Mouse (Mus musculus) embryonic facial prominence, embryonic 15.5 days (tissue): ENCODE results near the gene Tex19.2. TPM values are rescaled to one million over a fixed set of nuclear protein-coding genes. Genes with fewer than 3 reads are reported as not detected.

ENCODE experiments used
- ATAC-seq: fragments of 200-750 bp; cut with Nextera tagmentation; 2 replicates; pipeline ENCODE4 v1.8.0; 2017; ENCODE audit warnings: low read depth, moderate TSS enrichment; ENCODE audit not compliant: insufficient number of reproducible peaks, low FRiP score, low TSS enrichment
- H3K27ac ChIP-seq: fragments of 300-500 bp; sonication (generic); replicated peaks from 2 replicates; pipeline ENCODE4 v1.5.1; 2015; ENCODE audit warnings: mild to moderate bottlenecking, inconsistent platforms
- H3K27me3 ChIP-seq: fragments of 300-500 bp; sonication (generic); 2 replicates; pipeline ENCODE4 v1.6.1; 2015; ENCODE audit warnings: inconsistent platforms
- H3K36me3 ChIP-seq: fragments of 300-500 bp; sonication (generic); 2 replicates; pipeline ENCODE4 v1.6.1; 2015; ENCODE audit warnings: mild to moderate bottlenecking, inconsistent platforms
- H3K4me1 ChIP-seq: fragments of 300-500 bp; sonication (generic); 2 replicates; pipeline ENCODE4 v1.6.1; 2015; ENCODE audit warnings: inconsistent platforms
- H3K4me2 ChIP-seq: fragments of 300-500 bp; sonication (generic); replicated peaks from 2 replicates; pipeline ENCODE4 v1.6.1; 2015; ENCODE audit warnings: mild to moderate bottlenecking, inconsistent platforms
- H3K4me3 ChIP-seq: fragments of 300-500 bp; sonication (generic); replicated peaks from 2 replicates; pipeline ENCODE4 v1.5.1; 2015; ENCODE audit warnings: mild to moderate bottlenecking, inconsistent platforms
- H3K9ac ChIP-seq: fragments of 300-500 bp; sonication (generic); 2 replicates; pipeline ENCODE4 v1.6.1; 2015; ENCODE audit warnings: inconsistent platforms
- H3K9me3 ChIP-seq: fragments of 300-500 bp; sonication (generic); replicated peaks from 2 replicates; pipeline ENCODE4 v1.6.1; 2016; ENCODE audit warnings: inconsistent platforms
- WGBS: fragments of 180-500 bp; shearing (Covaris S2); methylation state at CpG from one replicate; pipeline ENCODE4 v1.1.7; 2015; 5-methylcytosine and 5-hydroxymethylcytosine counted together
- polyA plus RNA-seq: library from polyadenylated mRNA; unstranded; fragments of >200 nt; fragmentation: Nextera tagmentation; extraction: Ambion mirVana; gene quantifications from 2 replicates; pipeline ENCODE4 v1.2.1, GENCODE M21; 2015

Gene Tex19.2
- polyA plus RNA-seq: not detected in 2 replicates

DNA sequence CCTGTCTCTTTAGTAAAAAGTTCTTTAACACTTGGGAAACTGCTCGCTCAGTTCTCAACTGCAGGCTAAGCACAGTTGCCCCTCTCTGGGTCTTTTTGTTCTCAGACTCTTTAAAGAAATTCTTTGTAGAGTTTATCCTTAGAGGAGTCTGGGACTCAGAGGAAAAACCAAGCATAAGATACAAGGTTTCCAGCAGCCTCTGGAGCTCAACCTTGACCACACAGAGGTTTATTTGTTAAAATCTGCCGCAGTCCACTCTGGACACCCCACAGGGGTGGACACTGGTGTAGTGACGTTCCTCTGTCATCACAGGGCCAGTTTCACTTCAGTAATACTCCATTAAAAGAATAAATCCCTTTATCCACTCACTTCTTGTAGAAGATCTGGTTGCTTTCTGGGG, at the start of gene Tex19.2:
Gene Tex19.2, minus strand, starts transcription at position 101 of the 400 bp plus-strand sequence.
- Histone ChIP-seq H3K4me1 (no peaks in the 10 kb centered on the region), H3K27me3 (no peaks in the 10 kb centered on the region), H3K9ac (no peak within 1 kb of the TSS), H3K9me3 (no peaks in the 10 kb centered on the region), H3K36me3 (no peaks in the 10 kb centered on the region), H3K4me3 (no peak within 1 kb of the TSS), H3K27ac (no peak within 1 kb of the TSS), H3K4me2 (no peak within 1 kb of the TSS)
- no peak for ATAC-seq
- WGBS: 80% methylated on average over 3 of the region's 3 CpGs

DNA sequence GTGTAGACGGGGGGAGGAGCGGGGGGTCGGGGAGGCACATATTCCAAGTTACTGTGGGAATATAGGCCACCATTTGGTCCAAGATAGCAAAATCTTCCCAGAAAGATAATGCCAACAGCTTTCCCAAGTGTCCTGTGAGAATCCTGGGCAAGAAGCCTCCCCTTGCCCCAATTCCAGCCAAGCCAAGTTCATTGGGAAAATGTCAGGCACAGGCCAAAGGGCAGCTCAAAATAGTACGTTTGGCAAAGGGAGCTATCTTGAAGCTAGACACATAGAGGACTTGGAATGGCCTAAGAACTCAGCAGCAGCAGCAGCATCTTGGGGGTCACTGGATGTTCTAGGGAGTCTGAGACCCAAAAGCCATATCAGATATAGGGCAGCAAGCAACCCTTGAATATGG, 45.3 kb upstream of the Tex19.2 start:
- Histone ChIP-seq H3K27me3 (no peaks in the 10 kb centered on the region), H3K36me3 (no peaks in the 10 kb centered on the region), H3K4me3 (no peak overlapping the region), H3K9ac (no peak overlapping the region), H3K4me1 (no peaks in the 10 kb centered on the region), H3K9me3 (no peaks in the 10 kb centered on the region), H3K4me2 (no peak overlapping the region), H3K27ac (no peak overlapping the region)
- ATAC-seq: no peak
- WGBS: 88% methylated on average over 4 of the region's 4 CpGs

- Histone ChIP-seq H3K4me1 (peaks cover 10% of the 10 kb centered on the region), H3K4me3 (no peak overlapping the region), H3K27me3 (peaks cover 24% of the 10 kb centered on the region), H3K9ac (no peak overlapping the region), H3K27ac (no peak overlapping the region), H3K9me3 (no peaks in the 10 kb centered on the region), H3K36me3 (no peaks in the 10 kb centered on the region), H3K4me2 (no peak overlapping the region)
- ATAC-seq: no peak
- 91% methylated on average over 26 of the region's 26 CpGs for WGBS
Measured at GRCm38 (mm10) chr11:121160636-121161346, 42.3 kb upstream of the Tex19.2 start.

DNA sequence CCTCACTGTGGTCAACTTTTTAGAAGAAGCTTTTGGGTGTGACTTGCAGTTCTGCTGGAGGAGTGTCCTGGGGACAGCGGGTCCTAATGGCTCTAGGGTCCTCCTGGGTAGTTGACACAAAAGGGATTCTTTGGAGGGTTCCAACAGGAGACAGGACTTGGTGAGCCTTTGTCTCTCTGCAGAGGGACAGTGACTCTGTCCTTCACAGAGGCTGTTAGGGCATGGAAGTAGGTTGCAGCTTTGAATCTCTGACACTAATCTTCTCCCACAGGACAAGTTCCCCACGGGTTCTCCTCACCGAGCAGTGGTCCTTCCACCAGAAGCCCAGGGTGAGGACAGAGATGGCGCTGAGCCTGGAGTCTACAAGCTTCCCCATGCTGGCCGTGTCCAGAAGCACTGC, 41.5 kb upstream of the Tex19.2 start, which contains the start of gene Uts2r:
Gene Uts2r, plus strand, starts transcription at position 301 of the 400 bp plus-strand sequence.
- no peak for ATAC-seq
- no peaks in the 10 kb centered on the region for H3K9me3 ChIP-seq
- WGBS: 83% methylated on average over 5 of the region's 5 CpGs

DNA sequence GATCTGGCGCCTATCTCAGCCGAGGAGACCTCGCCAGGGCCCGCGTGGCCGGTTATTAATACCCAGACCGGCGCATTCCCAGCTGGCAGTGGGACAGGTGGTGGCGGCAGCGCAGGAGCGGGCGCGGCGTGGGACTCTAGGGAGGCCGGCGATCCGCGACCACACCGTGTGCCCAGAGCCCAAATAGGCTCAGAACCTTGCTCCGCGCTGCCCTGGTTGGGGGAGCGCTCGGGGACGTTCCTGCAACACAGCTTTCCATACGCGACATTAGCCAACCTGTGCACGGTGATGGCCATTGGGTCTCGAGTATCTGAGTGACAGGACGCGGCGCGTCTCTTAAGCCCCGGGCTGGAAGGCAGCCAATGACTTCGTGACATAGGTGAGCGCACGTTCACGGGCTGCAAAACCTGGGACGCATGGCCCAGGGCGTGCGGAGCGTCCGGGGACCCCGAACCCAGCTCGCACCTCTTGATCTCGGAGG, 38.0 kb upstream of the Tex19.2 start:
- Histone ChIP-seq H3K9me3 (no peaks in the 10 kb centered on the region), H3K36me3 (no peaks in the 10 kb centered on the region), H3K27ac (no peak overlapping the region), H3K4me2 (peak overlapping the region; percentile 64), H3K9ac (peak overlapping the region; percentile 12; the same call in 1 of the 2 replicates), H3K4me1 (peaks cover 10% of the 10 kb centered on the region), H3K4me3 (peak overlapping the region; percentile 38), H3K27me3 (peaks cover 36% of the 10 kb centered on the region)
- ATAC-seq: no peak
- WGBS: 1% methylated on average over 45 of the region's 45 CpGs

More for the DNA sequence above, 41.5 kb upstream of the Tex19.2 start, which contains the start of gene Uts2r:
- H3K4me2 ChIP-seq: no peak within 1 kb of the TSS
- H3K9ac ChIP-seq: no peak within 1 kb of the TSS
- no peaks in the 10 kb centered on the region for H3K36me3 ChIP-seq
- H3K27me3 ChIP-seq: peaks cover 32% of the 10 kb centered on the region
- no peak within 1 kb of the TSS for H3K27ac ChIP-seq
- no peak within 1 kb of the TSS for H3K4me3 ChIP-seq
- peaks cover 10% of the 10 kb centered on the region for H3K4me1 ChIP-seq

DNA sequence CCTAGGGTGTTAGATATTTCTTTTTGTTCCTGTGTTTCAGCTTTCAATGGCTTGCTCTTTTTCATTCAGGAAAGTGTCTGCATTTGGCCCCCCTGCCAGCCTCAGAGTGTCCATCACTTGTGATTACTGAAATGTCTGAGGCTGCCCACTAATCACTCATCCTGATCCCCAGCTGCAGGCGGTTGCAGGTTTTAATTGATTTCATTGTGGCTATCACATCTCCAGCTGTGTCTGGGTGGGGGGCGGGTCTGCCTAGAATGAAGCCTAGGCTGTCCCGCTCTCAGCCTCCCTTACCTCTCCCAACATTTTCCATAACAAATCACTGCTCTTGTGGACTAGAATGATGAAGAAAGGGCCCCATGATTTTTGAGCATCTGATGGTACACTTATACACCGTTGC, 35.7 kb upstream of the Tex19.2 start:
- WGBS: 28% methylated on average over 4 of the region's 4 CpGs

GRCm38 (mm10) chr11:121148193-121148592, 29.7 kb upstream of the Tex19.2 start:
- 79% methylated on average over 3 of the region's 3 CpGs for WGBS
- H3K36me3 ChIP-seq: no peaks in the 10 kb centered on the region
- H3K4me3 ChIP-seq: no peak overlapping the region
- H3K4me1 ChIP-seq: no peaks in the 10 kb centered on the region
- H3K4me2 ChIP-seq: no peak overlapping the region
- no peaks in the 10 kb centered on the region for H3K9me3 ChIP-seq
- H3K27ac ChIP-seq: no peak overlapping the region
- ATAC-seq: no peak
- H3K27me3 ChIP-seq: no peaks in the 10 kb centered on the region
- H3K9ac ChIP-seq: no peak overlapping the region

More for the DNA sequence above, 35.7 kb upstream of the Tex19.2 start:
- H3K27ac ChIP-seq: no peak overlapping the region
- no peak overlapping the region for H3K4me2 ChIP-seq
- H3K4me3 ChIP-seq: no peak overlapping the region
- peaks cover 10% of the 10 kb centered on the region for H3K4me1 ChIP-seq
- ATAC-seq: no peak
- H3K36me3 ChIP-seq: no peaks in the 10 kb centered on the region
- H3K27me3 ChIP-seq: peaks cover 36% of the 10 kb centered on the region
- H3K9me3 ChIP-seq: no peaks in the 10 kb centered on the region
- no peak overlapping the region for H3K9ac ChIP-seq

- Histone ChIP-seq H3K9me3 (no peaks in the 10 kb centered on the region), H3K4me1 (no peaks in the 10 kb centered on the region), H3K27me3 (no peaks in the 10 kb centered on the region), H3K4me2 (no peak within 1 kb of the TSS), H3K27ac (no peak within 1 kb of the TSS), H3K9ac (no peak within 1 kb of the TSS), H3K4me3 (no peak within 1 kb of the TSS), H3K36me3 (no peaks in the 10 kb centered on the region)
- WGBS: 91% methylated on average over 22 of the region's 22 CpGs
- ATAC-seq: no peak
Measured at GRCm38 (mm10) chr11:121145865-121146264, 27.4 kb upstream of the Tex19.2 start, which contains the start of gene Tex19.1. Tex19.1 (plus strand) TSS chr11:121146143.

DNA sequence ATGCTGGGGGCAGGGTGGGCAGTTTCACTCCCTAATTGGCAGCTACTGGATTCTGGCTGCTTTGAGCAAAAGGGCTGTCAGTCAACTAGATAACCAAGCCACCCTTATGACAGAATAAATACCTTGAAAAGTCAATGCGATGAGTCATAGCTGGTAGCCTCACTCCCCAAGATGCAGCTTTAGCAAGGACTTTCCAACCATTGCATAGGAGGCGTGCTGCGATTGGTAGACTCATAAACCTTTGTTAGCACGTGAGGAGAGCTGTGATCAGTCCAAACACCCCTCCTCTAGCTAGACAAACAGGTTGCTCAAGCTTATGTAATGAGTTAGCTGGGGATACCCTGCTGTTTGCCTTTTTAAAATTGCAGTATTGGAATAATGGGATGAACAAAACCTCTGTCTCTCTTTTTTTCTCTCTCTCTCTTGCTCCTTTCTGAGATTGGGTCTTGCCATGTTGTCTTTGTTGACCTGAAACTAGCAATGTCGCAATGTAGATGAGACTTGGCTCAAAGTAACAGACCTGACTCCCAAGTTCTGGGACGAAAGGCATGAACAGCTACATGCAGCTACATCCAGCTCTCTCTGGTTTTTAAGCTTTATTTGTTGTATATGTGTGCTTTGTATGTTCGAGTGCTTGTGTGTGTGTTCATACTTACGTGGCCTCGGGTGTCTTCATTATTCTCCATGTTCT, 25.0 kb upstream of the Tex19.2 start:
- Histone ChIP-seq H3K4me1 (no peaks in the 10 kb centered on the region), H3K9ac (no peak overlapping the region), H3K9me3 (no peaks in the 10 kb centered on the region), H3K27ac (0 out of 2 replicates have a peak overlapping the region, but pooled peaks have one; percentile 34), H3K4me3 (no peak overlapping the region), H3K4me2 (no peak overlapping the region), H3K36me3 (no peaks in the 10 kb centered on the region), H3K27me3 (no peaks in the 10 kb centered on the region)
- 72% methylated on average over 9 of the region's 9 CpGs for WGBS
- 0 out of 2 replicates have a peak, but pooled peaks have one; percentile 51 for ATAC-seq

GRCm38 (mm10) chr11:121138732-121139131, 20.3 kb upstream of the Tex19.2 start:
- 40% methylated on average over 6 of the region's 6 CpGs for WGBS
- Histone ChIP-seq H3K27ac (no peak overlapping the region), H3K4me2 (no peak overlapping the region), H3K36me3 (no peaks in the 10 kb centered on the region), H3K4me3 (no peak overlapping the region), H3K4me1 (no peaks in the 10 kb centered on the region), H3K9me3 (no peaks in the 10 kb centered on the region), H3K9ac (no peak overlapping the region), H3K27me3 (no peaks in the 10 kb centered on the region)
- ATAC-seq: no peak

GRCm38 (mm10) chr11:121137682-121138081, 19.2 kb upstream of the Tex19.2 start:
- WGBS: 82% methylated on average over 5 of the region's 5 CpGs

More at GRCm38 (mm10) chr11:121137682-121138081, 19.2 kb upstream of the Tex19.2 start:
- H3K27ac ChIP-seq: no peak overlapping the region
- H3K4me3 ChIP-seq: no peak overlapping the region
- no peaks in the 10 kb centered on the region for H3K27me3 ChIP-seq
- no peaks in the 10 kb centered on the region for H3K9me3 ChIP-seq
- no peak overlapping the region for H3K9ac ChIP-seq
- H3K4me1 ChIP-seq: no peaks in the 10 kb centered on the region
- no peak overlapping the region for H3K4me2 ChIP-seq
- H3K36me3 ChIP-seq: no peaks in the 10 kb centered on the region
- no peak for ATAC-seq
